Mouse (Mus musculus) midbrain, embryonic 14.5 days (tissue): Measurements from ENCODE around the gene 4930558K02Rik. TPM values are rescaled to one million over a fixed set of nuclear protein-coding genes. Genes with fewer than 3 reads are reported as not detected.

Source experiments
- ATAC-seq: fragments of 200-750 bp; cut with Nextera tagmentation; 2 replicates; pipeline ENCODE4 v1.8.0; 2017; ENCODE audit warnings: moderate number of reproducible peaks, moderate library complexity; ENCODE audit not compliant: low FRiP score, low TSS enrichment
- DNase-seq: peaks from one replicate; pipeline ENCODE4 v3.0.0-alpha.2; 2015
- H3K27ac ChIP-seq: fragments of 300-500 bp; sonication (generic); replicated peaks from 2 replicates; pipeline ENCODE4 v1.5.1; 2014; ENCODE audit warnings: mild to moderate bottlenecking, low read depth, low read length, moderate library complexity
- H3K27me3 ChIP-seq: fragments of 300-500 bp; sonication (generic); 2 replicates; pipeline ENCODE4 v1.6.1; 2014; ENCODE audit warnings: low read length, control low read depth, mixed read lengths; ENCODE audit not compliant: control insufficient read depth, insufficient read depth
- H3K36me3 ChIP-seq: fragments of 300-500 bp; sonication (generic); 2 replicates; pipeline ENCODE4 v1.6.1; 2014; ENCODE audit warnings: low read length, control low read depth; ENCODE audit not compliant: control insufficient read depth, insufficient read depth
- H3K4me1 ChIP-seq: fragments of 300-500 bp; sonication (generic); 2 replicates; pipeline ENCODE4 v1.6.1; 2014; ENCODE audit warnings: mild to moderate bottlenecking, antibody characterized with exemption, low read length, control low read depth; ENCODE audit not compliant: control insufficient read depth, insufficient read depth
- H3K4me2 ChIP-seq: fragments of 300-500 bp; sonication (generic); 2 replicates; pipeline ENCODE4 v1.6.1; 2014; ENCODE audit warnings: mild to moderate bottlenecking, low read length, moderate library complexity
- H3K4me3 ChIP-seq: fragments of 300-500 bp; sonication (generic); replicated peaks from 2 replicates; pipeline ENCODE4 v1.5.1; 2014; ENCODE audit warnings: low read depth, low read length
- H3K9ac ChIP-seq: fragments of 300-500 bp; sonication (generic); replicated peaks from 2 replicates; pipeline ENCODE4 v1.6.1; 2014; ENCODE audit warnings: mild to moderate bottlenecking, low read length, moderate library complexity
- H3K9me3 ChIP-seq: fragments of 300-500 bp; sonication (generic); 2 replicates; pipeline ENCODE4 v1.6.1; 2016; ENCODE audit warnings: low read length, control low read depth, mixed read lengths; ENCODE audit not compliant: control insufficient read depth
- WGBS: fragments of 180-500 bp; shearing (Covaris S2); extraction: QIAGEN DNeasy Blood & Tissue Kit; methylation state at CpG from one replicate; pipeline ENCODE4 v1.1.7; 2014; 5-methylcytosine and 5-hydroxymethylcytosine counted together
- polyA plus RNA-seq: library from polyadenylated mRNA; unstranded; fragments of >200 nt; fragmentation: Nextera tagmentation; extraction: Ambion mirVana; gene quantifications from 2 replicates; pipeline ENCODE4 v1.2.1, GENCODE M21; 2014

Gene 4930558K02Rik
- polyA plus RNA-seq, 1 experiment from 2014 or later: not detected

GRCm38 (mm10) chr1:162013561-162013960 lies 34.1 kb upstream of the 4930558K02Rik start:
- H3K4me3 ChIP-seq: no peak overlapping the region
- no peaks in the 10 kb centered on the region for H3K27me3 ChIP-seq
- no peak for ATAC-seq
- 87% methylated on average over 4 of the region's 4 CpGs for whole genome bisulfite sequencing
- H3K4me2 ChIP-seq: no peak overlapping the region
- peaks cover 10% of the 10 kb centered on the region; the same call in 1 of the 2 replicates for H3K36me3 ChIP-seq
- H3K4me1 ChIP-seq: peaks cover 8% of the 10 kb centered on the region; the same call in 1 of the 2 replicates
- H3K9ac ChIP-seq: no peak overlapping the region
- H3K27ac ChIP-seq: no peak overlapping the region
- DNase-seq: no peak
- no peaks in the 10 kb centered on the region for H3K9me3 ChIP-seq

- Histone ChIP-seq H3K27ac (no peak overlapping the region), H3K9me3 (no peaks in the 10 kb centered on the region), H3K27me3 (no peaks in the 10 kb centered on the region), H3K4me1 (peaks cover 9% of the 10 kb centered on the region; the same call in 1 of the 2 replicates), H3K9ac (no peak overlapping the region), H3K4me3 (no peak overlapping the region), H3K4me2 (no peak overlapping the region), H3K36me3 (peaks cover 10% of the 10 kb centered on the region; the same call in 1 of the 2 replicates)
- DNase-seq: no peak
- ATAC-seq: no peak
- WGBS: 88% methylated on average over 16 of the region's 16 CpGs
Observed at GRCm38 (mm10) chr1:162011523-162012245, 32.2 kb upstream of the 4930558K02Rik start.

DNA sequence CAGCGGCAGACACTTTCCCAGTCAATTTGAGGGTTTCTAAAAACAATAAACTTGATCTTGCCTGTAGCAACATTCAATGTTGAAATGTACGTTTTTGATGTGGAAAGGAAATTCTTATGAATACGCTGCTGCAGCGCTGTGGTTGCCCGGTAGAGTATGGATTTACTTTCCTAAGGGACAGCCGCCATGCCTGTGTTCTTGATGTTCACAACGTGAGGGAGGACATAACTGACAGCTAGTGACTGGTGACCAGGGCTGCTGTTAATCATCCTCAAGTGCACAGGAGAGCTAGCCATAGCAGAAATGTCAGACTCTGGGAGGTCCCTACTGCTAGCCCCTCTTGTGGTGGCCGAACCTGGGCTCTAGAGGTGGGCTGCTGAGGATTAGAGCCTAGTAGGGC lies 29.6 kb upstream of the 4930558K02Rik start:
- Histone ChIP-seq H3K27me3 (no peaks in the 10 kb centered on the region), H3K27ac (no peak overlapping the region), H3K4me3 (no peak overlapping the region), H3K4me1 (peaks cover 18% of the 10 kb centered on the region), H3K36me3 (peaks cover 10% of the 10 kb centered on the region; the same call in 1 of the 2 replicates), H3K9ac (no peak overlapping the region), H3K4me2 (no peak overlapping the region), H3K9me3 (no peaks in the 10 kb centered on the region)
- ATAC-seq (no peak), DNase-seq (no peak)
- 67% methylated on average over 8 of the region's 8 CpGs for WGBS

DNA sequence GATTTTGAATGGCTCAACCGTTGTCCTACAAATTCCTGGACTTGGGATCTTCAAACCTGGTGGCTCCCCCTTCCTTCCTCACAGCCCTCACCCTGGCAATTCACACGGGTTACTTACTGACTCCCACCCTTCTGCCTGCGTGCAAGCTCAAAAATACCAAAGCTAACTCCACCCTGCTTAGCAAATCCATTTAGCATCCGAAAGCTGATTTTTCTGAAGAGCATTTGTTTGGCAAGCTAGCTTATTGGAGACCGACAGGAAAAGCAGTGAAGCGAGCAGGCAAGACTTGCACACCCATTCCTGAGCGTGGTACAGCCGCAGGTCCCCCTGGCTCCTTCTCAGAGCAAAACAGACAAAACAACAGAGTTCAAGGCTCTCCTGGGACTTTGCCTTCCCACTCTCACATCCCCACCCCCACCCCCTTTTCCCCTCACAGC lies 29.2 kb upstream of the 4930558K02Rik start:
- ATAC-seq: 0 out of 2 replicates have a peak, but pooled peaks have one; percentile 20

DNA sequence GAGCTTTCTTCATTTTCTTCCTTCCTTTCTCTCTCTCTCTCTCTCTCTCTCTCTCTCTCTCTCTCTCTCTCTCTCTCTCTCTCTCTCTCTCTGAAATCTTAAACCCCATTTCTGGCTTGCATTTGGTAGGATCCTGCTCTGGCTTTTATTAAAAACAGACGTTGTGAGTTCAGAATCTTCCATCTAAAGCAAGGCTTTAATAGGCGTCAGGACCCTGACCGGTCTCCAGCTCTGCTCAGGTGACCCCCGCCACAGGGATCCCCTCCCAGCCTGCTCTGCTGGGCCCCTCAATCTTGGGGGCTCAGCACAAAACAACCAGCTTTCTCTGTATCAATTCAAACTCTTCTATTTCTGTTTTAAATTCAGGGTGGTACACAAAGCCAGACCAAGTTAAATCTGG lies 28.8 kb upstream of the 4930558K02Rik start:
- Histone ChIP-seq H3K4me1 (peaks cover 20% of the 10 kb centered on the region), H3K4me2 (no peak overlapping the region), H3K9me3 (no peaks in the 10 kb centered on the region), H3K27me3 (no peaks in the 10 kb centered on the region), H3K9ac (no peak overlapping the region), H3K36me3 (peaks cover 12% of the 10 kb centered on the region; the same call in 1 of the 2 replicates), H3K27ac (no peak overlapping the region), H3K4me3 (no peak overlapping the region)
- 66% methylated on average over 4 of the region's 4 CpGs for WGBS
- DNase-seq: no peak
- ATAC-seq: no peak

More for the DNA sequence above, 29.2 kb upstream of the 4930558K02Rik start:
- peaks cover 10% of the 10 kb centered on the region; the same call in 1 of the 2 replicates for H3K36me3 ChIP-seq
- peaks cover 20% of the 10 kb centered on the region for H3K4me1 ChIP-seq
- no peaks in the 10 kb centered on the region for H3K9me3 ChIP-seq
- no peak for DNase-seq
- no peaks in the 10 kb centered on the region for H3K27me3 ChIP-seq
- no peak overlapping the region for H3K9ac ChIP-seq
- WGBS: 24% methylated on average over 8 of the region's 8 CpGs
- no peak overlapping the region for H3K4me3 ChIP-seq
- H3K4me2 ChIP-seq: no peak overlapping the region
- 0 out of 2 replicates have a peak overlapping the region, but pooled peaks have one; percentile 13 for H3K27ac ChIP-seq

DNA sequence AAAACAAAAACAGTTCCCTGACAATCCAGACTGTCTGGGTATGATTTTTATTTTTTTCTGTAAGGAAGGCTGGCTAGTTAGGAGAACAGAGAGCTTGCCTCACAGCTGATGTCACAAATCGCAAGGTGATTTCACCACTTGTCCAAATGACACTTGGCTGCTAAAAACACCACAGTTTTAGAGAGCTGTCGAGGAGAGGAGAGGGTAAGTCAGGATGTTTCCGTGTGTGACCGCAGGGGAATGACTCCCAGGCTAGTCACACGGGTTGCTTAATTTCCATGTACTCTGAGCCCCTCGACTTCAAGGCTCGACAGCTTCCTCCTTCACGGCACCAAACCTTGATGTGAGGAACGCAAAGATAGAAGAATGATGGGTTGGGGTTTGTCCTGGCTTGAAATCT lies 26.7 kb upstream of the 4930558K02Rik start:
- no peak overlapping the region for H3K4me2 ChIP-seq
- H3K27ac ChIP-seq: no peak overlapping the region
- H3K36me3 ChIP-seq: peaks cover 10% of the 10 kb centered on the region; the same call in 1 of the 2 replicates
- H3K9me3 ChIP-seq: no peaks in the 10 kb centered on the region
- no peaks in the 10 kb centered on the region for H3K27me3 ChIP-seq
- peaks cover 20% of the 10 kb centered on the region for H3K4me1 ChIP-seq
- 88% methylated on average over 9 of the region's 9 CpGs for WGBS
- DNase-seq (no peak), ATAC-seq (no peak)
- H3K9ac ChIP-seq: no peak overlapping the region
- H3K4me3 ChIP-seq: no peak overlapping the region

DNA sequence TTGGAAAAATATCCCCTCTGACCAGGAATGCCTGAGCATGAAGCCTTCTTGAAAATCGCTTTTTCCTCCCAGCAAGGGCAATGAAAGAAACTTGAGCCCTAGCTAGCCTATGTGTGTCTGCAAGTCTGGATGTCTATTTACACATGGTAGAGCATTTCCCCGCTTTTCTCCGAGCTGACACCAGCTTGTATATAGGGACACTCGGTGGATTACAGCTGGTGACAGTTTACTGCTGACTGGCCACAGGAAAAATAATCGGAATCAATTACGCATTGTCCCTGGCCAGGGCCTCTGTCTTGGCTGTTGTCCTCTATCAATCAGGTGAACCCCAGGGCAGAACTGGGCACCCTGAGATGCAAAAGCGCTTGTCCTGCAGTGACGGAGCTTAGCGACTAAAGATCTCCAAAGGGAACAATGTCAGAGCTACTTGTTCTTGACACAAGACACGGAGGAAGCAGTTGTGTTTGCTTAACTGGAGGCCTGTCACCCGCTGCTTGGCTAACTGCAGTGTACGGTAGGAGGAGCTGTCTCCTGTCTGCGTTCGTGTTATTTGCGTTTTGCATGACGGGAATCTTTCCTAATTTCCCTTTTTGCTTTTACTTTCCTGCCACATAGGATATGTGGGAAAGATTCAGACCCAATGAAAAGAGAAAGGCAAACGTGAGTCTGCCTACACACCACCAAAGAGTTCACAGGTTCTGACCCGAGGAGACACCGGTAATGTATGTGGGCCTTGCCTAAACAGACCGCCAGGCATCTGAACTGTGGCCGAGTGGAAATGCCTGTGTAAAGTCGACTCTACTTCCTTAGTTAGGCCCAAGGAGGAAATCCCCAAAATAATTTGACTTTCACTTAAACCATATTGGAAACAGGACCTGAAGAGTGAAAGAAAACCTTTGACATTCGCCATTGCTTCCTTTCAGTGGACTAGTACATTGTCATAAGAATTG lies 25.7 kb upstream of the 4930558K02Rik start:
- WGBS: 61% methylated on average over 23 of the region's 23 CpGs
- Histone ChIP-seq H3K9me3 (no peaks in the 10 kb centered on the region), H3K27ac (peak overlapping the region; percentile 28; the same call in 1 of the 2 replicates), H3K36me3 (0 out of 2 replicates have a peak, but pooled peaks cover 3% of the 10 kb centered on the region), H3K9ac (no peak overlapping the region; the same call in 1 of the 2 replicates), H3K4me2 (0 out of 2 replicates have a peak overlapping the region, but pooled peaks have one; percentile 15), H3K4me3 (no peak overlapping the region), H3K4me1 (peaks cover 20% of the 10 kb centered on the region), H3K27me3 (no peaks in the 10 kb centered on the region)
- DNase-seq: peak; percentile 61
- ATAC-seq: no peak

- no peaks in the 10 kb centered on the region for H3K27me3 ChIP-seq
- 0 out of 2 replicates have a peak, but pooled peaks cover 3% of the 10 kb centered on the region for H3K36me3 ChIP-seq
- no peak overlapping the region for H3K4me2 ChIP-seq
- H3K9ac ChIP-seq: no peak overlapping the region
- DNase-seq (no peak), ATAC-seq (no peak)
- no peaks in the 10 kb centered on the region for H3K9me3 ChIP-seq
- WGBS: 51% methylated on average over 7 of the region's 7 CpGs
- H3K4me3 ChIP-seq: no peak overlapping the region
- H3K27ac ChIP-seq: no peak overlapping the region
- peaks cover 20% of the 10 kb centered on the region for H3K4me1 ChIP-seq
Observed at GRCm38 (mm10) chr1:162004518-162004780, 25.0 kb upstream of the 4930558K02Rik start.
